Mouse (Mus musculus) stomach, postnatal 0 days (tissue): ENCODE measurements around the gene Tex35.

Experiments
- CTCF ChIP-seq: IDR thresholded peaks from 2 replicates; pipeline ENCODE4 v1.5.1; 2016; ENCODE audit warnings: antibody characterized with exemption, low read depth, mild to moderate bottlenecking, moderate library complexity
- EP300 ChIP-seq: optimal IDR thresholded peaks from 2 replicates; pipeline ENCODE3; 2016; ENCODE audit warnings: antibody characterized with exemption

- TF ChIP-seq CTCF = no peak
- no peak for TF ChIP-seq EP300
Observed at GRCm38 (mm10) chr1:157060441-157061135, 47.9 kb downstream of the Tex35 start.
